Mouse (Mus musculus): ENCODE data around the gene Tas1r3. TPM values are rescaled to one million over a fixed set of nuclear protein-coding genes. Genes with fewer than 3 reads are reported as not detected.

Gene Tas1r3
- polyA plus RNA-seq, 1 experiment from 2014 or later, result 0.48 TPM

DNA sequence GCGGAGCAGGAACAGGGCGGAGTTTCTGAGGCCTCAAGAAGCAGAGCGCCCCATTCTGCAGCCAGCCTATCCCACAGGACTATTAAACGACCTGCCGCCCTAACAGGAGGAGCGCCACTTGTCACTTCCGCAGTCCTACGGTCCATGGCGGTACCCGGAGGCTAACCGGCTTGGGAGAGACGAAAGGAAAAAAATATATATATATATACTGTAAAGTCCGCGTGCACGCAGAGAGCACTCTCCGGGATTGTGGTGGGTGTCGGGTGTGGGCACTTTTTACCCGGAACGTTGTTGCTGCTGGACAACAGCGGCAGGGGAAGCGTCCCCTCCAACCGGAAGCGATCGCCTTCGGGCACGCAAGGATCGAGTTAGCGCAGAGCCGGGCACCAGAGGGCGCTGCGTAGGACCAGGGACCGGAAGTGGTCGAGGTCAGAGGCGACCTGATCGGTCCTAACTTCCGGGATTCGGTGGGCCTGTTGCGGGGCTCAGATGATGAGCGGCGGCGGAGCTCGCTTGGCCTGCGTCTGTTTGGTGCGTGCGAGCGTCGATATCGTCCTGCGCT lies 31.9 kb downstream of the Tas1r3 start, which contains the start of gene Aurkaip1:
TSS of gene Aurkaip1 (plus strand) at position 68 of the 562 bp plus-strand sequence.
- H3K4me2 ChIP-seq (ENCODE audit: low read depth), result peak within 1 kb of the TSS; percentile 99
- H3K4me1 ChIP-seq (ENCODE audit: control insufficient read depth, insufficient read depth, low read length), result peaks cover 7% of the 10 kb centered on the region
- H3K27ac ChIP-seq (ENCODE audit: low read depth, low read length), result peak within 1 kb of the TSS; percentile 67
- WGBS, result under 1% methylated on average over 49 of the region's 49 CpGs
- H3K9me3 ChIP-seq (ENCODE audit: control insufficient read depth, low read length), result no peaks in the 10 kb centered on the region
- H3K36me3 ChIP-seq (ENCODE audit: control insufficient read depth, insufficient read depth, low read length), result no peaks in the 10 kb centered on the region
- DNase-seq (ENCODE audit: low spot score), result peak; percentile 97
- ATAC-seq (ENCODE audit: insufficient read depth, low FRiP score, low TSS enrichment), result peak; percentile 92
- peak within 1 kb of the TSS; percentile 70 for H3K4me3 ChIP-seq (ENCODE audit: low read depth, low read length)
- no peaks in the 10 kb centered on the region for H3K27me3 ChIP-seq (ENCODE audit: control insufficient read depth, insufficient read depth, low read length)
- H3K9ac ChIP-seq (ENCODE audit: low read length), result peak within 1 kb of the TSS; percentile 70

DNA sequence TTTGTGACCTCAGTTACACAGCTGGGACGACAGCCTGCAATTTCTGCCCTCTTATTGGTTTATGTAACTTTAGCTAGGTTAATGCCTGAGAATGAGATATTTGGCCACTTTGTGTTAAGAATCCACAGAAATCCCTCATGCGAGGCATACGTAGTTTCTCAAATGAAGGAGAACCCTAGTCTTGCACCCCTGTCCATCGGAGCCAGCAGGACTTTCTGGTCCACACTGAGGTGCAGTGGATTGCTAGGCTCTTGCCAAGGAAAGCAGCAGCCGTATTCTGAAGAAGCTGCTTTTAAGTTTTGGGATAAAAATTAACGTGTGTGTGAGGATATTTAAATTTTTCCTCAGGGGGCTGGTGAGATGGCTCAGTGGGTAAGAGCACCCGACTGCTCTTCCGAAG lies 32.6 kb downstream of the Tas1r3 start:
- no peak for ATAC-seq (ENCODE audit: insufficient read depth, low FRiP score, low TSS enrichment)
- peaks cover 7% of the 10 kb centered on the region for H3K4me1 ChIP-seq (ENCODE audit: control insufficient read depth, insufficient read depth, low read length)
- 55% methylated on average over 8 of the region's 8 CpGs for WGBS
- no peaks in the 10 kb centered on the region for H3K36me3 ChIP-seq (ENCODE audit: control insufficient read depth, insufficient read depth, low read length)
- peak overlapping the region; percentile 70 for H3K4me3 ChIP-seq (ENCODE audit: low read depth, low read length)
- H3K9ac ChIP-seq (ENCODE audit: low read length), result no peak overlapping the region
- no peaks in the 10 kb centered on the region for H3K27me3 ChIP-seq (ENCODE audit: control insufficient read depth, insufficient read depth, low read length)
- no peak overlapping the region for H3K27ac ChIP-seq (ENCODE audit: low read depth, low read length)
- peak overlapping the region; percentile 99 for H3K4me2 ChIP-seq (ENCODE audit: low read depth)
- no peaks in the 10 kb centered on the region for H3K9me3 ChIP-seq (ENCODE audit: control insufficient read depth, low read length)
- no peak for DNase-seq (ENCODE audit: low spot score)

- Histone ChIP-seq H3K9ac (ENCODE audit: low read length) (no peak overlapping the region), H3K36me3 (ENCODE audit: control insufficient read depth, insufficient read depth, low read length) (0 out of 2 replicates have a peak, but pooled peaks cover under 1% of the 10 kb centered on the region), H3K4me3 (ENCODE audit: low read depth, low read length) (no peak overlapping the region), H3K4me1 (ENCODE audit: control insufficient read depth, insufficient read depth, low read length) (peaks cover 7% of the 10 kb centered on the region), H3K27ac (ENCODE audit: low read depth, low read length) (no peak overlapping the region), H3K4me2 (ENCODE audit: low read depth) (no peak overlapping the region), H3K27me3 (ENCODE audit: control insufficient read depth, insufficient read depth, low read length) (no peaks in the 10 kb centered on the region), H3K9me3 (ENCODE audit: control insufficient read depth, low read length) (no peaks in the 10 kb centered on the region)
- WGBS, result 96% methylated on average over 4 of the region's 4 CpGs
- DNase-seq (ENCODE audit: low spot score) (no peak), ATAC-seq (ENCODE audit: insufficient read depth, low FRiP score, low TSS enrichment) (no peak)
Measured at GRCm38 (mm10) chr4:155829866-155830265, 33.3 kb downstream of the Tas1r3 start.

DNA sequence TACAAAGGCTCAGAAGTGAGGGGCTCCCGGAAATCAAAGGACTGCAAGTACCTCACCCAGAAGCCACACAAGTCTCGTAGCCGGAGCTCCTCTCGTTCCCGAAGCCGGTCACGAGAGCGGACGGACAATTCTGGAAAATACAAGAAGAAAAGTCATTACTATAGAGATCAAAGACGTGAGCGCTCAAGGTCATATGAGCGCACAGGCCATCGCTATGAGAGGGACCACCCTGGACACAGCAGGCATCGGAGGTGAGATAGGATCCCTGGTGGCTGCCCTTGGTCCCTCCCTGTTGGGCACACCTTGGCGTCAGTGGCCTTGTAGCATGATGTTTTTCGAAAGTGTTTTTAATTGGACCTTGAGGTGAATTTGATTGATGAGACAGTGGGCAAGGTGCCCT lies 39.7 kb downstream of the Tas1r3 start:
- WGBS, result 96% methylated on average over 16 of the region's 16 CpGs
- H3K9me3 ChIP-seq (ENCODE audit: control insufficient read depth, low read length), result no peaks in the 10 kb centered on the region
- DNase-seq (ENCODE audit: low spot score) (no peak), ATAC-seq (ENCODE audit: insufficient read depth, low FRiP score, low TSS enrichment) (no peak)
- peaks cover 39% of the 10 kb centered on the region for H3K36me3 ChIP-seq (ENCODE audit: control insufficient read depth, insufficient read depth, low read length)
- no peak overlapping the region for H3K9ac ChIP-seq (ENCODE audit: low read length)
- H3K27ac ChIP-seq (ENCODE audit: low read depth, low read length), result no peak overlapping the region
- H3K4me1 ChIP-seq (ENCODE audit: control insufficient read depth, insufficient read depth, low read length), result no peaks in the 10 kb centered on the region
- no peak overlapping the region for H3K4me2 ChIP-seq (ENCODE audit: low read depth)
- no peak overlapping the region for H3K4me3 ChIP-seq (ENCODE audit: low read depth, low read length)
- no peaks in the 10 kb centered on the region for H3K27me3 ChIP-seq (ENCODE audit: control insufficient read depth, insufficient read depth, low read length)

GRCm38 (mm10) chr4:155821025-155821424 lies 42.1 kb downstream of the Tas1r3 start:
- no peak for DNase-seq (ENCODE audit: low spot score)
- ATAC-seq (ENCODE audit: insufficient read depth, low FRiP score, low TSS enrichment), result no peak
- 86% methylated on average over 7 of the region's 7 CpGs for WGBS
- Histone ChIP-seq H3K27ac (ENCODE audit: low read depth, low read length) (no peak overlapping the region), H3K36me3 (ENCODE audit: control insufficient read depth, insufficient read depth, low read length) (peaks cover 46% of the 10 kb centered on the region), H3K27me3 (ENCODE audit: control insufficient read depth, insufficient read depth, low read length) (no peaks in the 10 kb centered on the region), H3K9ac (ENCODE audit: low read length) (no peak overlapping the region), H3K4me1 (ENCODE audit: control insufficient read depth, insufficient read depth, low read length) (no peaks in the 10 kb centered on the region), H3K4me2 (ENCODE audit: low read depth) (no peak overlapping the region), H3K9me3 (ENCODE audit: control insufficient read depth, low read length) (no peaks in the 10 kb centered on the region), H3K4me3 (ENCODE audit: low read depth, low read length) (no peak overlapping the region)

DNA sequence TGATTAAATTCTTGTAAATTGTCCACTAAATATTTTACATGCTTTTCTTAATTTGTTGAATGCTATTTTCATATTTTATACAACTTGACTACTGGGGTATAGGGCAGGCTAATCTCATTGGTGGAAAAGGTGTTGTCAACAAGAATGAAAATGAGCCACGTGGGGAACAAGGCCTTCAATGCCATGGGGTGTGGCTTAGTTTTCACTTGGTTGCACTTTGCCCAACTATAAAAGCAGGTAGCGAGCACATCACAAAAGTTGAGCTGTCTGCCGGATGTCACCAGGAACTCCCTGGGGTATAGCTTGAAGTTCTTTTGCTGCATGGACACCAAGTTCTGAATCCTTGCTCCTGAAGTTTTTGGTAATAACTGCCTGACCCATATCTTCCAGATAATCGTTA lies 45.6 kb downstream of the Tas1r3 start:
- no peak for ATAC-seq (ENCODE audit: insufficient read depth, low FRiP score, low TSS enrichment)
- Histone ChIP-seq H3K4me2 (ENCODE audit: low read depth) (no peak overlapping the region), H3K4me1 (ENCODE audit: control insufficient read depth, insufficient read depth, low read length) (peaks cover 10% of the 10 kb centered on the region), H3K27me3 (ENCODE audit: control insufficient read depth, insufficient read depth, low read length) (no peaks in the 10 kb centered on the region), H3K27ac (ENCODE audit: low read depth, low read length) (no peak overlapping the region), H3K9ac (ENCODE audit: low read length) (no peak overlapping the region), H3K4me3 (ENCODE audit: low read depth, low read length) (no peak overlapping the region), H3K36me3 (ENCODE audit: control insufficient read depth, insufficient read depth, low read length) (peaks cover 41% of the 10 kb centered on the region), H3K9me3 (ENCODE audit: control insufficient read depth, low read length) (no peaks in the 10 kb centered on the region)
- no peak for DNase-seq (ENCODE audit: low spot score)
- WGBS, result 86% methylated on average over 4 of the region's 4 CpGs

DNA sequence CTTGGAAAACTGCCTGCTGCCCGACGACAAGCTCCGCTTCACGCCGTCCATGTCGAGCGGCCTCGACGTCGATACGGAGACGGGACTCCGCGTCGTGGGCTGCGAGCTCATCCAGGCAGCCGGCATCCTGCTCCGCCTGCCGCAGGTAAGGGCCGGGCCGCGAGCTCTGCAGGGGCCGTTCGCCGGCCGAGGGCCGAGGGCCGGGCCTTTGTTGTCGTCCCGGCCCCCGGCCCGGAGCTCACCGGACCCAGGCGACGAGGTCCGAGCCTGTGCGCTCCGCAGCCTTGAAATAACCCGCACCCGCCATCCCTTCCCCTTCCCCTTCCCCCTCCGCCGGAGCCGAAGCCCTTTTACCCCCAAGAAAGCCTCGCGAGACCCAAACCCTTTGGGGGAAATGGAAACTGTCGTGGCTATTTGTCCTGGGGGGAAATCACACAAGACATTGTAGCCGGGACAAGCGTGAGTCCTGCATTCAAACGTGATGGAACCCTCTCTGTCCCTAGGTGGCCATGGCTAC lies 50.4 kb downstream of the Tas1r3 start:
- peak overlapping the region; percentile 84 for H3K4me2 ChIP-seq (ENCODE audit: low read depth)
- H3K27ac ChIP-seq (ENCODE audit: low read depth, low read length), result peak overlapping the region; percentile 85
- H3K9ac ChIP-seq (ENCODE audit: low read length), result peak overlapping the region; percentile 100
- no peaks in the 10 kb centered on the region for H3K27me3 ChIP-seq (ENCODE audit: control insufficient read depth, insufficient read depth, low read length)
- WGBS, result under 1% methylated on average over 49 of the region's 49 CpGs
- H3K4me1 ChIP-seq (ENCODE audit: control insufficient read depth, insufficient read depth, low read length), result peaks cover 15% of the 10 kb centered on the region
- H3K36me3 ChIP-seq (ENCODE audit: control insufficient read depth, insufficient read depth, low read length), result peaks cover 19% of the 10 kb centered on the region
- DNase-seq (ENCODE audit: low spot score), result peak; percentile 59
- peak overlapping the region; percentile 87 for H3K4me3 ChIP-seq (ENCODE audit: low read depth, low read length)
- ATAC-seq (ENCODE audit: insufficient read depth, low FRiP score, low TSS enrichment), result peak; percentile 41
- no peaks in the 10 kb centered on the region for H3K9me3 ChIP-seq (ENCODE audit: control insufficient read depth, low read length)

DNA sequence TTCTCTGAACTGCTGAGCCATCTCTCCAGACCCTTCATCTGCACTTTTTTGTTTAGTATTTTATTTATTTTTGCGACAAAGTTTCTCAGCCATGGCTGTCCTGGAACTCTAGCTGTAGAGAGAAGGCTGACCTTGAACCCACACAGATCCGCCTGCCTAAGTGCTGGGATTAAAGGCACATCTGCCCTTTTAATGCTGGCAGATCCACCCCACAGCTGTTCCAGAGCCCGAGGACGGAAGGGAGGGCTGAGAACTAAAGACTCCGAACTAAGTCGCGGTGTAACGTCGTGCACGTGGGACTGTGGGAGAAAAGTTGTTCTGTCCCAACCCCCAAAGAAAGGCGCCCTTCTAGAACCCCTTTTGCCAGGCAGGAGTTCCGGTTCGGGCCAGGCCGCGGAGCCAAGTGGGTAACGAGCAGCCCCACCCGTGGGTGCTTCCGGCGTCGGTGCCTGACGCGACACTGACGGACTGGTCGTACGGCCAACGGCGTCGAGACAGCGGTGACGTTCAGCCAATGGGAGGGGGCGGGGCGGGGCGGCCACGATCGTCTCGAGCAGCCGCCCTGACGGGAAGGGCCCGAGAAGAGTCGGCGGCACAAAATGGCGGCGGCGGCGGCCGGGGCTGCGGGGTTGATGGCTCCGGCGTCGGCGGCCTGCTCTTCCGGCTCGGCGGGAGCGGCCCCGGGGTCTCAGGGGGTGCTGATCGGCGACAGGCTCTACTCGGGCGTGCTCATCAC lies 51.1 kb downstream of the Tas1r3 start, which contains the start of gene Ccnl2:
TSS of gene Ccnl2 (plus strand) at position 561 of the 736 bp plus-strand sequence.
- peak; percentile 99 for ATAC-seq (ENCODE audit: insufficient read depth, low FRiP score, low TSS enrichment)
- H3K9ac ChIP-seq (ENCODE audit: low read length), result peak within 1 kb of the TSS; percentile 100
- peaks cover 20% of the 10 kb centered on the region for H3K36me3 ChIP-seq (ENCODE audit: control insufficient read depth, insufficient read depth, low read length)
- WGBS, result under 1% methylated on average over 46 of the region's 60 CpGs
- H3K27ac ChIP-seq (ENCODE audit: low read depth, low read length), result peak within 1 kb of the TSS; percentile 86
- H3K4me1 ChIP-seq (ENCODE audit: control insufficient read depth, insufficient read depth, low read length), result peaks cover 15% of the 10 kb centered on the region
- H3K9me3 ChIP-seq (ENCODE audit: control insufficient read depth, low read length), result no peaks in the 10 kb centered on the region
- peak; percentile 98 for DNase-seq (ENCODE audit: low spot score)
- no peaks in the 10 kb centered on the region for H3K27me3 ChIP-seq (ENCODE audit: control insufficient read depth, insufficient read depth, low read length)
- H3K4me2 ChIP-seq (ENCODE audit: low read depth), result peak within 1 kb of the TSS; percentile 84
- peak within 1 kb of the TSS; percentile 87 for H3K4me3 ChIP-seq (ENCODE audit: low read depth, low read length)
